Mouse (Mus musculus): ENCODE measurements around the gene Cdk5r2.
"Not testable (repeated sequence)": the region's sequence is repeated elsewhere in the genome, so short reads cannot be mapped to it uniquely, and the experiment has no call there.

DNA sequence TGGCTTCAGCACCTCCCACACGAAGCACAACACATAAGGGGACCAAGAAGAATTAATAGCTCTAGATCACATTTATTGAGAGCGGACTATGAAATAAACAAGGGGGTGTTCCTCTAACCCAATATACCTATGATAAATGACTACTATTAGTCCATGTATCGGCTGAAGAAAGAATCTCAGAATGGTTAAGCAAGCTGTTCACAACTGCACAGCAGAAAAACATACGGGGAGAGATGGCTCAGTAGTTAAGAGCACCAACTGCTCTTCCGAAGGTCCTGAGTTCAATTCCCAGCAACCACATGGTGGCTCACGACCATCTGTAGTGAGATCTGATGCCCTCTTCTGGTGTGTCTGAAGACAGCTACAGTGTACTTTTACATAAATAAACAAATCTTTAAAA is 38.8 kb upstream of the Cdk5r2 start:
- TF ChIP-seq CTCF, EP300 (IDR thresholded peaks at IDR 0.05; ENCODE audit: low read depth): not testable (repeated sequence)

Data from liver, embryonic 14.5 days (tissue).